Mouse (Mus musculus): Measurements from ENCODE around the gene Timm8a2. TPM values are rescaled to one million over a fixed set of nuclear protein-coding genes. Genes with fewer than 3 reads are reported as not detected.

Gene Timm8a2
- polyA plus RNA-seq, 1 experiment from 2014 or later: not detected

- Histone ChIP-seq H3K9me3 (replicated peaks; ENCODE audit: control insufficient read depth, low read length) (no peaks in the 10 kb centered on the region), H3K9ac (ENCODE audit: low read depth, low read length) (no peak overlapping the region), H3K27me3 (ENCODE audit: control insufficient read depth, insufficient read depth, low read length) (no peaks in the 10 kb centered on the region), H3K36me3 (ENCODE audit: control insufficient read depth, insufficient read depth, low read length) (peaks cover 2% of the 10 kb centered on the region; the same call in 1 of the 2 replicates), H3K4me2 (no peak overlapping the region), H3K4me3 (ENCODE audit: low read depth, low read length) (no peak overlapping the region), H3K4me1 (ENCODE audit: control insufficient read depth, insufficient read depth, low read length) (no peaks in the 10 kb centered on the region), H3K27ac (ENCODE audit: low read depth, low read length) (no peak overlapping the region)
- 77% methylated on average over 13 of the region's 13 CpGs for WGBS (ENCODE audit: insufficient replicate concordance)
- no peak for ATAC-seq (replicated peaks; ENCODE audit: insufficient number of reproducible peaks, low FRiP score, low TSS enrichment)
Observed at GRCm38 (mm10) chr14:121992395-121993280, 41.8 kb upstream of the Timm8a2 start.

GRCm38 (mm10) chr14:121993616-121994015 is 40.9 kb upstream of the Timm8a2 start:
- Histone ChIP-seq H3K4me1 (ENCODE audit: control insufficient read depth, insufficient read depth, low read length) (no peaks in the 10 kb centered on the region), H3K9me3 (replicated peaks; ENCODE audit: control insufficient read depth, low read length) (no peaks in the 10 kb centered on the region), H3K9ac (ENCODE audit: low read depth, low read length) (no peak overlapping the region), H3K36me3 (ENCODE audit: control insufficient read depth, insufficient read depth, low read length) (peaks cover 2% of the 10 kb centered on the region; the same call in 1 of the 2 replicates), H3K4me2 (no peak overlapping the region), H3K27me3 (ENCODE audit: control insufficient read depth, insufficient read depth, low read length) (no peaks in the 10 kb centered on the region), H3K27ac (ENCODE audit: low read depth, low read length) (no peak overlapping the region), H3K4me3 (ENCODE audit: low read depth, low read length) (no peak overlapping the region)
- WGBS (ENCODE audit: insufficient replicate concordance): 91% methylated on average over 4 of the region's 4 CpGs
- ATAC-seq (replicated peaks; ENCODE audit: insufficient number of reproducible peaks, low FRiP score, low TSS enrichment): no peak

GRCm38 (mm10) chr14:121994171-121994700 is 40.2 kb upstream of the Timm8a2 start:
- Histone ChIP-seq H3K27ac (ENCODE audit: low read depth, low read length) (no peak overlapping the region), H3K4me3 (ENCODE audit: low read depth, low read length) (no peak overlapping the region), H3K27me3 (ENCODE audit: control insufficient read depth, insufficient read depth, low read length) (no peaks in the 10 kb centered on the region), H3K9ac (ENCODE audit: low read depth, low read length) (no peak overlapping the region), H3K36me3 (ENCODE audit: control insufficient read depth, insufficient read depth, low read length) (peaks cover 2% of the 10 kb centered on the region; the same call in 1 of the 2 replicates), H3K4me1 (ENCODE audit: control insufficient read depth, insufficient read depth, low read length) (no peaks in the 10 kb centered on the region), H3K9me3 (replicated peaks; ENCODE audit: control insufficient read depth, low read length) (no peaks in the 10 kb centered on the region), H3K4me2 (no peak overlapping the region)
- 91% methylated on average over 17 of the region's 17 CpGs for WGBS (ENCODE audit: insufficient replicate concordance)
- ATAC-seq (replicated peaks; ENCODE audit: insufficient number of reproducible peaks, low FRiP score, low TSS enrichment): no peak

GRCm38 (mm10) chr14:121994846-121995556 is 39.5 kb upstream of the Timm8a2 start:
- Histone ChIP-seq H3K9ac (ENCODE audit: low read depth, low read length) (no peak overlapping the region), H3K27ac (ENCODE audit: low read depth, low read length) (no peak overlapping the region), H3K4me2 (no peak overlapping the region), H3K27me3 (ENCODE audit: control insufficient read depth, insufficient read depth, low read length) (no peaks in the 10 kb centered on the region), H3K4me3 (ENCODE audit: low read depth, low read length) (no peak overlapping the region), H3K36me3 (ENCODE audit: control insufficient read depth, insufficient read depth, low read length) (peaks cover 2% of the 10 kb centered on the region; the same call in 1 of the 2 replicates), H3K4me1 (ENCODE audit: control insufficient read depth, insufficient read depth, low read length) (no peaks in the 10 kb centered on the region), H3K9me3 (replicated peaks; ENCODE audit: control insufficient read depth, low read length) (no peaks in the 10 kb centered on the region)
- ATAC-seq (replicated peaks; ENCODE audit: insufficient number of reproducible peaks, low FRiP score, low TSS enrichment): no peak
- WGBS (ENCODE audit: insufficient replicate concordance): 93% methylated on average over 7 of the region's 7 CpGs

- Histone ChIP-seq H3K9ac (ENCODE audit: low read depth, low read length) (no peak overlapping the region), H3K9me3 (replicated peaks; ENCODE audit: control insufficient read depth, low read length) (no peaks in the 10 kb centered on the region)
- 50% methylated on average over 1 of the region's 1 CpGs for WGBS (ENCODE audit: insufficient replicate concordance)
Observed at GRCm38 (mm10) chr14:121995557-121995870, 39.0 kb upstream of the Timm8a2 start.

GRCm38 (mm10) chr14:121996786-121997185 is 37.7 kb upstream of the Timm8a2 start:
- no peak overlapping the region for H3K27ac ChIP-seq (ENCODE audit: low read depth, low read length)
- no peak for ATAC-seq (replicated peaks; ENCODE audit: insufficient number of reproducible peaks, low FRiP score, low TSS enrichment)
- 90% methylated on average over 8 of the region's 8 CpGs for WGBS (ENCODE audit: insufficient replicate concordance)
- H3K4me1 ChIP-seq (ENCODE audit: control insufficient read depth, insufficient read depth, low read length): no peaks in the 10 kb centered on the region; the same call in 1 of the 2 replicates
- H3K9ac ChIP-seq (ENCODE audit: low read depth, low read length): no peak overlapping the region
- no peaks in the 10 kb centered on the region for H3K9me3 ChIP-seq (replicated peaks; ENCODE audit: control insufficient read depth, low read length)
- H3K4me2 ChIP-seq: no peak overlapping the region
- no peaks in the 10 kb centered on the region for H3K36me3 ChIP-seq (ENCODE audit: control insufficient read depth, insufficient read depth, low read length)
- H3K27me3 ChIP-seq (ENCODE audit: control insufficient read depth, insufficient read depth, low read length): no peaks in the 10 kb centered on the region
- H3K4me3 ChIP-seq (ENCODE audit: low read depth, low read length): no peak overlapping the region

More at GRCm38 (mm10) chr14:121995557-121995870, 39.0 kb upstream of the Timm8a2 start:
- no peaks in the 10 kb centered on the region for H3K27me3 ChIP-seq (ENCODE audit: control insufficient read depth, insufficient read depth, low read length)
- H3K4me2 ChIP-seq: no peak overlapping the region
- H3K27ac ChIP-seq (ENCODE audit: low read depth, low read length): no peak overlapping the region
- no peaks in the 10 kb centered on the region for H3K36me3 ChIP-seq (ENCODE audit: control insufficient read depth, insufficient read depth, low read length)
- no peak for ATAC-seq (replicated peaks; ENCODE audit: insufficient number of reproducible peaks, low FRiP score, low TSS enrichment)
- no peaks in the 10 kb centered on the region for H3K4me1 ChIP-seq (ENCODE audit: control insufficient read depth, insufficient read depth, low read length)
- no peak overlapping the region for H3K4me3 ChIP-seq (ENCODE audit: low read depth, low read length)

- 90% methylated on average over 8 of the region's 8 CpGs for WGBS (ENCODE audit: insufficient replicate concordance)
- H3K4me3 ChIP-seq (ENCODE audit: low read depth, low read length): no peak overlapping the region
- no peaks in the 10 kb centered on the region for H3K9me3 ChIP-seq (replicated peaks; ENCODE audit: control insufficient read depth, low read length)
- H3K9ac ChIP-seq (ENCODE audit: low read depth, low read length): no peak overlapping the region
- H3K4me2 ChIP-seq: no peak overlapping the region
- H3K27me3 ChIP-seq (ENCODE audit: control insufficient read depth, insufficient read depth, low read length): no peaks in the 10 kb centered on the region
- H3K27ac ChIP-seq (ENCODE audit: low read depth, low read length): no peak overlapping the region
- no peaks in the 10 kb centered on the region for H3K36me3 ChIP-seq (ENCODE audit: control insufficient read depth, insufficient read depth, low read length)
- no peak for ATAC-seq (replicated peaks; ENCODE audit: insufficient number of reproducible peaks, low FRiP score, low TSS enrichment)
- peaks cover 5% of the 10 kb centered on the region; the same call in 1 of the 2 replicates for H3K4me1 ChIP-seq (ENCODE audit: control insufficient read depth, insufficient read depth, low read length)
Observed at GRCm38 (mm10) chr14:121999455-121999854, 35.0 kb upstream of the Timm8a2 start.

GRCm38 (mm10) chr14:122000346-122001105 is 33.9 kb upstream of the Timm8a2 start:
- Histone ChIP-seq H3K9ac (ENCODE audit: low read depth, low read length) (no peak overlapping the region), H3K4me2 (no peak overlapping the region), H3K9me3 (replicated peaks; ENCODE audit: control insufficient read depth, low read length) (no peaks in the 10 kb centered on the region), H3K4me3 (ENCODE audit: low read depth, low read length) (no peak overlapping the region), H3K4me1 (ENCODE audit: control insufficient read depth, insufficient read depth, low read length) (peaks cover 5% of the 10 kb centered on the region; the same call in 1 of the 2 replicates), H3K36me3 (ENCODE audit: control insufficient read depth, insufficient read depth, low read length) (no peaks in the 10 kb centered on the region), H3K27me3 (ENCODE audit: control insufficient read depth, insufficient read depth, low read length) (no peaks in the 10 kb centered on the region), H3K27ac (ENCODE audit: low read depth, low read length) (no peak overlapping the region)
- ATAC-seq (replicated peaks; ENCODE audit: insufficient number of reproducible peaks, low FRiP score, low TSS enrichment): no peak
- WGBS (ENCODE audit: insufficient replicate concordance): 90% methylated on average over 17 of the region's 17 CpGs
